Mouse (Mus musculus): ENCODE data around the gene Myadm. TPM values are rescaled to one million over a fixed set of nuclear protein-coding genes. Genes with fewer than 3 reads are reported as not detected.

Gene Myadm
- total and polyA plus RNA-seq, 2 experiments from 2014 or later, result 24.2 to 39.4 TPM

DNA sequence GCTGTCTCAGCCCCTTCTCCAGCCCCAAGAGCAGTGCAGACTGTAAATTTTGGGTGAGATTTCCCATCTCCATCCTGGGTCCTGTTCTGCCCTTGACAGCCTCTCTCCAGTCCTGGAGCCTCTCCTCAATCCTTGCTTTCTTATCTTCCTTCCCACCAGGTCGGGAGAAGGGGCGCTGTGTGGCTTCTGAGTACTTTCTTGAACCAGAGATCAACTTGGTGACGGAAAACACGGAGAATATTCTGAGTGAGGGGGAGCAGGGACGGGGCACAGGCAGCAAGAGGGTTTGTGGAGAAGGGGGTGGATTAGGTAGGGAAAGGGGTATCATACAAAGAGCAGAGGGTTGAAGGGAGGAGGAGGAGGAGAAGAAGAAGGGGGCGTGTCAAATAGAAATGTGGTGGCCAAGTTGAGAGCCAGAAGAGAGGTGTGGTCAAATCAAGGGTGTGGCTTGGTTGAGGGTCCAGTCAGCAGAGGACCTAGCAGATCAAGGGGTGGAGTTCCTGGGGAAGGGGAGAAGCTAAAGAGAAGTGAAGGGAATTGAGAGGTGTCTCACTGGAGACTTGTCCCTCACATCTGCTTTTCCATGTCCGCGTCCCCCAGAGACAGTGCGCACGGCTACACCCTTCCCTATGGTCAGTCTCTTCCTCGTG is 49.5 kb downstream of the Myadm start:
- no peak for TF ChIP-seq CTCF (IDR thresholded peaks at IDR 0.05)
- H3K9ac ChIP-seq (replicated peaks; ENCODE audit: low read length, poor library complexity, severe bottlenecking), result no peak overlapping the region
- ATAC-seq (ENCODE audit: low FRiP score) (no peak), DNase-seq (ENCODE audit: low spot score) (no peak)
- H3K27me3 ChIP-seq (ENCODE audit: insufficient read depth, low read length), result no peaks in the 10 kb centered on the region
- no peaks in the 10 kb centered on the region for H3K9me3 ChIP-seq (ENCODE audit: low read length)
- WGBS, result 86% methylated on average over 11 of the region's 11 CpGs
- H3K4me2 ChIP-seq (ENCODE audit: low read depth, low read length, poor library complexity, severe bottlenecking), result no peak overlapping the region
- H3K36me3 ChIP-seq (ENCODE audit: insufficient read depth, low read length), result peaks cover 14% of the 10 kb centered on the region
- no peak overlapping the region for H3K27ac ChIP-seq (ENCODE audit: low read depth, low read length)
- no peak overlapping the region for H3K4me3 ChIP-seq (ENCODE audit: low read depth, low read length)
- peaks cover 8% of the 10 kb centered on the region; the same call in 1 of the 2 replicates for H3K4me1 ChIP-seq (ENCODE audit: insufficient read depth, low read length)

DNA sequence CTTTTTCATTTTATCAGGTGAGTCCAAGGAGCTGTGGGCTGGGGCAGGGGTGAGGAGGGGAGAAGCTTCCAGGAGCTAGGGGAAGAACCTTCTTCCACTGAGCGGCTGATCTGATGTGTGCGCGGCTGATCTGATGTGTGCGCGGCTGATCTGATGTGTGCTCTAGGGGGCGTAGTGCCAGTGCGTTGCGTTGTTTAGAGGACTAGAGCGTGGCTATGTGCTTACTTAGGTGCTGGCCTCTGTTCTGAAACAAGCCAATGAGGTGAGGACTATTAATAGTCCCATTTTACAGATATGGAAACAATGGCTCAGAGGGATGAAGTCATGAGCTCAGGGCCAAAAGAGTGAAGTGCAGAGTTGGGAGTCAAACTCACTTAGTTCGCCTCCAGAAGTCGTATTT is 50.1 kb downstream of the Myadm start:
- DNase-seq (ENCODE audit: low spot score), result no peak
- no peak overlapping the region for H3K4me2 ChIP-seq (ENCODE audit: low read depth, low read length, poor library complexity, severe bottlenecking)
- 91% methylated on average over 11 of the region's 11 CpGs for WGBS
- H3K4me3 ChIP-seq (ENCODE audit: low read depth, low read length), result no peak overlapping the region
- H3K27ac ChIP-seq (ENCODE audit: low read depth, low read length), result no peak overlapping the region
- no peak for ATAC-seq (ENCODE audit: low FRiP score)
- peaks cover 14% of the 10 kb centered on the region for H3K36me3 ChIP-seq (ENCODE audit: insufficient read depth, low read length)
- H3K9me3 ChIP-seq (ENCODE audit: low read length), result no peaks in the 10 kb centered on the region
- no peak overlapping the region for H3K9ac ChIP-seq (replicated peaks; ENCODE audit: low read length, poor library complexity, severe bottlenecking)
- TF ChIP-seq CTCF (IDR thresholded peaks at IDR 0.05), result no peak
- no peaks in the 10 kb centered on the region for H3K27me3 ChIP-seq (ENCODE audit: insufficient read depth, low read length)
- 0 out of 2 replicates have a peak, but pooled peaks cover 2% of the 10 kb centered on the region for H3K4me1 ChIP-seq (ENCODE audit: insufficient read depth, low read length)

DNA sequence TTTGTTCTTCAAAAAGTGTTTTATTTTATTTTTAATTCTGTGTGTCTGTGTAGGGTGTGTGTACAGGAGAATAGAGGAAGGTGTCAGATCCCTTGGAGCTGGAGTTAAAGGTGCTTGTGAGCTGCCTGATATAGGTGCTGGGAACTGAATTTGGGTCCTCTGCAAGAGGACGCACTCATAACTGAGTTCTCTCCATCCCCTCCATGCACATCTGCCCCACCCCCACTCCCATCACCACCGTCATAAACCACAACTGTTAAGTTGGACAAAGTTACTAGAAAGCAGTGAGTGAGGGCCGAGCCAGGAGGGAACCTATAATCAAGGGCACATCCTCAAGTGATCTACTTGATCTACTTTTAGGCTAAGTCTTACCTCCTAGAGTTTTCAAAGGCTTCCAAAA is 55.0 kb downstream of the Myadm start:
- H3K9ac ChIP-seq (replicated peaks; ENCODE audit: low read length, poor library complexity, severe bottlenecking), result no peak overlapping the region
- no peak for TF ChIP-seq CTCF (IDR thresholded peaks at IDR 0.05)
- ATAC-seq (ENCODE audit: low FRiP score) (no peak), DNase-seq (ENCODE audit: low spot score) (no peak)
- H3K36me3 ChIP-seq (ENCODE audit: insufficient read depth, low read length), result peaks cover 27% of the 10 kb centered on the region
- H3K27ac ChIP-seq (ENCODE audit: low read depth, low read length), result no peak overlapping the region
- H3K4me3 ChIP-seq (ENCODE audit: low read depth, low read length), result no peak overlapping the region
- no peaks in the 10 kb centered on the region for H3K27me3 ChIP-seq (ENCODE audit: insufficient read depth, low read length)
- no peaks in the 10 kb centered on the region for H3K9me3 ChIP-seq (ENCODE audit: low read length)
- WGBS, result 93% methylated on average over 3 of the region's 3 CpGs
- H3K4me1 ChIP-seq (ENCODE audit: insufficient read depth, low read length), result no peaks in the 10 kb centered on the region
- no peak overlapping the region for H3K4me2 ChIP-seq (ENCODE audit: low read depth, low read length, poor library complexity, severe bottlenecking)

DNA sequence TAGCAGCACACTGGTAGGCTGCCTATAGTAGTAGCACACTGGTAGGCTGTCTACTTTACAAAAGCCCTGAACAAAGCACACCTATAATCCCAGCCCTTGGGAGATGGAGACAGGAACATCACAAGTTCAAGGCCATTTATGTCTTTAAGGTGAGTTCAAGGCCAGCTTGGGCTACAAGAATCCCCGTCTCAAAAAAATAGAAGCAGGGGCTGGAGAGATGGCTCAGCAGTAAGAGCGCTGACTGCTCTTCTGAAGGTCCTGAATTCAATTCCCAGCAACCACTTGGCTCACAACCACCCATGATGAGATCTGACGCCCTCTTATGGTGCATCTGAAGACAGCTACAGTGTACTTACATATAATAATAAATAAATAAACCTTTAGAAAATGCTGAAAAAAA is 56.4 kb downstream of the Myadm start:
- peaks cover 31% of the 10 kb centered on the region for H3K36me3 ChIP-seq (ENCODE audit: insufficient read depth, low read length)
- no peak overlapping the region for H3K27ac ChIP-seq (ENCODE audit: low read depth, low read length)
- ATAC-seq (ENCODE audit: low FRiP score) (no peak), DNase-seq (ENCODE audit: low spot score) (no peak)
- H3K9ac ChIP-seq (replicated peaks; ENCODE audit: low read length, poor library complexity, severe bottlenecking), result no peak overlapping the region
- H3K4me1 ChIP-seq (ENCODE audit: insufficient read depth, low read length), result no peaks in the 10 kb centered on the region
- no peaks in the 10 kb centered on the region for H3K9me3 ChIP-seq (ENCODE audit: low read length)
- no peak for TF ChIP-seq CTCF (IDR thresholded peaks at IDR 0.05)
- no peaks in the 10 kb centered on the region for H3K27me3 ChIP-seq (ENCODE audit: insufficient read depth, low read length)
- WGBS, result 91% methylated on average over 3 of the region's 3 CpGs
- H3K4me2 ChIP-seq (ENCODE audit: low read depth, low read length, poor library complexity, severe bottlenecking), result no peak overlapping the region
- H3K4me3 ChIP-seq (ENCODE audit: low read depth, low read length), result no peak overlapping the region

DNA sequence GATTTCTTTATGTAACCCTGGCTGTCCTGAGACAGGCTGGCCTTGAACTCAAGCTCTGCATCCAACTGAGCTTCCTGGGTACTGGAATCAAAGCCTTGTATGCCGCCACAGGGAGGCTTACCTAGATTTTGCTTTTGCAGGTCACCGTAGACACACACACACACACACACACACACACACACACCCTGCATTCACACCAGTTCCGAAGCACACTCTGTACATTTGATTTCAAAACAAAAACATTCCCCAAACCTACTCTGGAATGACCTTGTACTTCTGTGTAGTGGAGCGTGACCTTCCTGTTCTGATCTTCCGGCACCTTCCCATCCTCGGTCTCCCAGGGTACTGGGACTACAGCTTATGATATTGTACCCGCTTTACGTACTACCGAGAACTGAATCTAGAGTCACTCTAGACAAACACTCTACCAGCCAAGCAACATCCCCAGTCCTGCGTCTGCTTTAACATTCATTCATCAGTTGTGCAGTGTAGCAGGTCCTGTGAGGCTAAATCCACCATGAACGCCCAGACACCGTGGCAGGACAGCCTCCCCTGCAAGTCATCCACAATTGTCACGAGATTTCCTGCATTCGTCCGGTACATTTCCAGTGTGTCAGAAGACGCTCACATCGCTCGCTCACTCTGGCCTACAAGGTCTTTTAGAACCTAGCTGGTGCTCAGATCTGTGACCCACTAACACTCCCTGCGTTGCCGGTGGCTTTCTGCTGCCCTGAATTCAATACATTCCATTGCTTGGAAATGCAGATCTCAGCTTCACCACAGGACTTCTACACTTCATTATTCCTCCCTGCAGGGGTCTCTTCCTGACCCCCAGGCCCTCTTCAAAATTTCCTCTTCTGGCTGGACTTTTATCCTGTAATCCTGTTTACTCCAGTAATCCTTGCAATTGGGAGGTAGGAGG is 58.7 kb downstream of the Myadm start:
- no peak overlapping the region for H3K4me2 ChIP-seq (ENCODE audit: low read depth, low read length, poor library complexity, severe bottlenecking)
- H3K4me1 ChIP-seq (ENCODE audit: insufficient read depth, low read length), result no peaks in the 10 kb centered on the region
- no peak for TF ChIP-seq CTCF (IDR thresholded peaks at IDR 0.05)
- peaks cover 22% of the 10 kb centered on the region for H3K36me3 ChIP-seq (ENCODE audit: insufficient read depth, low read length)
- H3K9ac ChIP-seq (replicated peaks; ENCODE audit: low read length, poor library complexity, severe bottlenecking), result no peak overlapping the region
- no peak overlapping the region for H3K27ac ChIP-seq (ENCODE audit: low read depth, low read length)
- DNase-seq (ENCODE audit: low spot score), result no peak
- no peak overlapping the region for H3K4me3 ChIP-seq (ENCODE audit: low read depth, low read length)
- no peaks in the 10 kb centered on the region for H3K9me3 ChIP-seq (ENCODE audit: low read length)
- WGBS, result 27% methylated on average over 20 of the region's 20 CpGs
- no peak for ATAC-seq (ENCODE audit: low FRiP score)
- no peaks in the 10 kb centered on the region for H3K27me3 ChIP-seq (ENCODE audit: insufficient read depth, low read length)

DNA sequence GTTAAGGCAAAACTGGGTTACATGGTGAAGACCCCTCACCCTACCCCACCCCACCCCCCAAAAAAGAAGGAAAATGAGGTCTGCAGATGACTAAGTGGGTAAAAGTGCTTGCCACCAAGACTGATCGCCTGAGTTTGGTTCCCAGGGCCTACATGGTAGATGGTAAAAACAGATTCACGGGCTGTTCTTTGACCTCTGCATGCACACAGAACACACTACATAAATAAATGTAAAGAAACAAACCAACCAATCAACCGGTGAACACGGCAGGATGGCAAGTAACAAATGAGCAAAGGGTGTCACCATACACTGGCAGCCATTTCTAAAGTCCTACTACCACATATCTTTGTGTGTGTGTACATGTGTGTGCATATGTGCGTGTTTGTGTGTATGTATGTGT is 59.4 kb downstream of the Myadm start:
- ATAC-seq (ENCODE audit: low FRiP score), result no peak
- no peak overlapping the region for H3K4me2 ChIP-seq (ENCODE audit: low read depth, low read length, poor library complexity, severe bottlenecking)
- WGBS, result 51% methylated on average over 5 of the region's 5 CpGs

More for the DNA sequence above, 59.4 kb downstream of the Myadm start:
- Histone ChIP-seq H3K27me3 (ENCODE audit: insufficient read depth, low read length) (no peaks in the 10 kb centered on the region), H3K9me3 (ENCODE audit: low read length) (no peaks in the 10 kb centered on the region), H3K27ac (ENCODE audit: low read depth, low read length) (no peak overlapping the region), H3K9ac (replicated peaks; ENCODE audit: low read length, poor library complexity, severe bottlenecking) (no peak overlapping the region), H3K4me3 (ENCODE audit: low read depth, low read length) (no peak overlapping the region), H3K36me3 (ENCODE audit: insufficient read depth, low read length) (peaks cover 22% of the 10 kb centered on the region), H3K4me1 (ENCODE audit: insufficient read depth, low read length) (no peaks in the 10 kb centered on the region)
- DNase-seq (ENCODE audit: low spot score), result no peak
- TF ChIP-seq CTCF (IDR thresholded peaks at IDR 0.05), result no peak
